Mouse (Mus musculus) heart, postnatal 25 days (tissue): ENCODE data around the gene Mas1. TPM values are rescaled to one million over a fixed set of nuclear protein-coding genes. Genes with fewer than 3 reads are reported as not detected.

Source experiments
- DNase-seq: peaks from one replicate; pipeline ENCODE4 v3.0.0; 2022; ENCODE audit warnings: low spot score
- intact Hi-C: fragments of 180-260 bp; cut with DNase I; formaldehyde crosslinking; loops from one replicate; pipeline ENCODE4 v1.15.1; 2025
- microRNA-seq: library from miRNA; unstranded; fragments of <30 nt; microRNA quantifications from one replicate; pipeline ENCODE4 v1.2.0, GENCODE M21; 2022
- total RNA-seq, 2 experiments: library from RNA; stranded (reverse); gene quantifications; 2 replicates each; pipeline ENCODE4 v1.2.3; 2021

Gene Mas1
- total RNA-seq, 2 experiments from 2014 or later = 0.42 to 1.8 TPM

DNA sequence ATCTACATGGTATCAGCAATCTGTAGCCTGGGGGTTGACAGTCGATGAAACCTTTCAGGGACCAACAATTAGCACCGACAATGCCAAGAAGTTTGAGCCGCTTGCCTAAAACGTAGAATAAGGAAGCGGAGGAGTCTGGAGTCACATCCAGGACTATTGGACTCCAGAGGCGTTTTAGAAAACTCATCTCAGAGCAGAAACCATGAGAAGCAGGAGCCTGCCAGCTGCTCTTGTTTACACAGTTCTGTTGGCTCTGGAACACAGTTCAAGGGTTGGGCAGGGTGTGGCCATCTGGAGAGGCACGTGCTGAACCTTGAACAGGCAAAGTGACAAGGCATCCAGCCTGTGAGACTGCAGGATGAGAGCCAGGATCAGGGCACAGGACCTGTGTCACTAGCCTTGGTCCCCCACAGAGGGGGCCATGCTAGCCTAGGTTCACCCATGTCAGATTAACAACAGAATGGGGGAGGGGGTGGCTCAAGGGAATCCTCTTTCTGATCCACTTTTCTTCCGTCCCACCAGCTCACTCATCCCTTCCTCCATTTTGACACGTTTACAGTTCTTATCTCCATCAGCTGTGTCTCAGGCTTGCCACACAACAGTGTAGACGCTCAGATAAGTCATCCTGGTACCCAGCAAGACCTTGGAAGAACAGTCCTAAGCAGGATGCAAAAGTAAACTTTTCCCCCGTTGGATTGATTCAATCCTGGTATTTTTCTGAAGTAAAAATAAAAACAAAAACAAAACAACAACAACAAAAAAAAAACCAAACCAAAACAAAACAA lies 75.3 kb downstream of the Mas1 start:
- DNase-seq = peak; percentile 68
- intact Hi-C loops = loop anchor here (2.0 to 5.0 kb wide), 2 partner anchors 34 to 50 kb away; no protein-coding TSS in a partner anchor

DNA sequence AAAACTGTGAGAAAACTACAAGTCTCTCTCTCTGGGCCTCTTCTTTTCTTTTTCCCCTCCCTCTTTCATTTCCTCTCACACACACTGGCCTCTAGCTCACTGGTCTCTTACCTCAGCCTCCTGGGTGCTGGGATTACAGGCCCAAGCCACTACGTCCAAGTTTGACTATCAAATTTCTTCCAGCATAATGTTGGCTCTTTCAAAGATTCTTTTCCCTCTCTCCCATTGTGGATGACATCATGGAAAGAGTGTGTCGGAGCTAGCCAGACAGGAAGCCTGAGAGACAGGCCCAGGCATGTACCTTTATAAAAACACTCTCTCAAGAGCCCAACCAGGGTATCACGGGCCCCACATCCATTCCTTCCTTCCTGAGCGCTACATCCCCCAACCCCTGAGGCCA lies 76.5 kb downstream of the Mas1 start:
- intact Hi-C loops = loop anchor here (2.0 to 5.0 kb wide), 2 partner anchors 49 to 67 kb away; no protein-coding TSS in a partner anchor
- DNase-seq = peak; percentile 64

DNA sequence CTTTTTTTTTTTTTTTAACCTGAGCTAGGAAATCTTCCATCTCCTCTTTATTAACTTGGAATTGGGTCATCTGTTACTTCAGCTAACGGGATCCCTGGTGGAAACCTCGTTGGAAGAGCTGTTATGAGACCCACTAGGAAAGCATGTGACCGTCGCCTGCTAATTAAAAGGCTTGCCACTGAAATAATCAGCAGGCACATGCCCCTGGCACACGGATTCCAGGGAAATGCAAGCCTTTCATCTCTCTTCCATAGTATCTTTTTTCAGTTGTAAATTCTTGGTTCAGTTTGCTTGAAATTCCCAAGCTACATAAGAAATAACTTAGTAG lies 76.9 kb downstream of the Mas1 start:
- DNase-seq = no peak
- intact Hi-C loops = loop anchor here (2.0 to 5.0 kb wide), 2 partner anchors 49 to 66 kb away; no protein-coding TSS in a partner anchor

Small RNA genes within 50 kb of the gene (microRNA-seq; reads per million reads assigned to microRNA genes)
- gene Gm24085 = not detected

Other genes starting within 250 kb of the Mas1 start
- gene Slc22a1, start 192.3 kb downstream of the Mas1 start, total RNA-seq = 10 to 100 TPM; 11.3 to 12.8 TPM
- gene Igf2r, start 98.5 kb downstream of the Mas1 start, total RNA-seq = 100 to 1,000 TPM in 1 of 2 experiments, 10 to 100 TPM in 1; 99.0 to 108 TPM
- gene Mrgprh, start 7.9 kb upstream of the Mas1 start, total RNA-seq = 1 to 10 TPM; 5.3 to 5.4 TPM
- under 1 TPM; 0.42 to 0.55 TPM for gene Pnldc1, start 42.1 kb upstream of the Mas1 start, total RNA-seq
- gene Tcp1, start 47.6 kb upstream of the Mas1 start, total RNA-seq = 100 to 1,000 TPM; 200 to 213 TPM
- gene Mrpl18, start 48.2 kb upstream of the Mas1 start, total RNA-seq = 100 to 1,000 TPM; 157 to 175 TPM
- gene Acat3, start 72.5 kb upstream of the Mas1 start, total RNA-seq = not detected
- 1 to 10 TPM; 6.1 to 7.1 TPM for gene Acat2, start 92.6 kb upstream of the Mas1 start, total RNA-seq
- gene Wtap, start 126.0 kb upstream of the Mas1 start, total RNA-seq = 10 to 100 TPM; 31.7 to 35.6 TPM
- gene Sod2, start 138.7 kb upstream of the Mas1 start, total RNA-seq = 1,000 to 10,000 TPM; 1,092 to 1,104 TPM
- under 1 TPM in 1 of 2 experiments, not detected in 1; 0.22 TPM for gene Gpr31b, start 184.2 kb upstream of the Mas1 start, total RNA-seq
- under 1 TPM in 1 of 2 experiments, not detected in 1; 0.26 TPM for gene Tcp10b, start 193.0 kb upstream of the Mas1 start, total RNA-seq